Mouse (Mus musculus) heart, embryonic 11.5 days (tissue): ENCODE measurements around the gene Hs6st1. TPM values are rescaled to one million over a fixed set of nuclear protein-coding genes. Genes with fewer than 3 reads are reported as not detected.
"Not testable (repeated sequence)": the region's sequence is repeated elsewhere in the genome, so short reads cannot be mapped to it uniquely, and the experiment has no call there.

Source experiments
- ATAC-seq: fragments of 200-750 bp; cut with Nextera tagmentation; replicated peaks from 2 replicates; pipeline ENCODE4 v1.8.0; 2017; ENCODE audit warnings: moderate library complexity; ENCODE audit not compliant: insufficient number of reproducible peaks, low FRiP score, low TSS enrichment
- H3K27ac ChIP-seq: fragments of 300-500 bp; sonication (generic); 2 replicates; pipeline ENCODE4 v1.5.1; 2014; ENCODE audit warnings: mild to moderate bottlenecking, low read depth, low read length
- H3K27me3 ChIP-seq: fragments of 300-500 bp; sonication (generic); 2 replicates; pipeline ENCODE4 v1.6.1; 2014; ENCODE audit warnings: mild to moderate bottlenecking, low read length, mixed read lengths; ENCODE audit not compliant: control insufficient read depth, insufficient read depth
- H3K36me3 ChIP-seq: fragments of 300-500 bp; sonication (generic); 2 replicates; pipeline ENCODE4 v1.6.1; 2014; ENCODE audit warnings: mild to moderate bottlenecking, low read length, moderate library complexity, mixed read lengths; ENCODE audit not compliant: control insufficient read depth, insufficient read depth
- H3K4me1 ChIP-seq: fragments of 300-500 bp; sonication (generic); 2 replicates; pipeline ENCODE4 v1.6.1; 2014; ENCODE audit warnings: low read length; ENCODE audit not compliant: control insufficient read depth, insufficient read depth
- H3K4me2 ChIP-seq: fragments of 300-500 bp; sonication (generic); 2 replicates; pipeline ENCODE4 v1.6.1; 2014; ENCODE audit warnings: mild to moderate bottlenecking, moderate library complexity
- H3K4me3 ChIP-seq: fragments of 300-500 bp; sonication (generic); 2 replicates; pipeline ENCODE4 v1.5.1; 2014; ENCODE audit warnings: low read depth, low read length
- H3K9ac ChIP-seq: fragments of 300-500 bp; sonication (generic); 2 replicates; pipeline ENCODE4 v1.6.1; 2014; ENCODE audit warnings: mild to moderate bottlenecking, low read depth, low read length, moderate library complexity
- H3K9me3 ChIP-seq: fragments of 300-500 bp; sonication (generic); replicated peaks from 2 replicates; pipeline ENCODE4 v1.6.1; 2016; ENCODE audit warnings: low read length; ENCODE audit not compliant: control insufficient read depth
- WGBS: fragments of 180-500 bp; shearing (Covaris S2); extraction: QIAGEN DNeasy Blood & Tissue Kit; methylation state at CpG from one replicate; pipeline ENCODE4 v1.1.7; 2014; ENCODE audit not compliant: insufficient replicate concordance; 5-methylcytosine and 5-hydroxymethylcytosine counted together
- polyA plus RNA-seq: library from polyadenylated mRNA; unstranded; fragments of >200 nt; fragmentation: Nextera tagmentation; extraction: Ambion mirVana; gene quantifications from 2 replicates; pipeline ENCODE4 v1.2.1, GENCODE M21; 2014

Hs6st1 gene
- polyA plus RNA-seq: 10.2 and 12.6 TPM in 2 replicates

DNA sequence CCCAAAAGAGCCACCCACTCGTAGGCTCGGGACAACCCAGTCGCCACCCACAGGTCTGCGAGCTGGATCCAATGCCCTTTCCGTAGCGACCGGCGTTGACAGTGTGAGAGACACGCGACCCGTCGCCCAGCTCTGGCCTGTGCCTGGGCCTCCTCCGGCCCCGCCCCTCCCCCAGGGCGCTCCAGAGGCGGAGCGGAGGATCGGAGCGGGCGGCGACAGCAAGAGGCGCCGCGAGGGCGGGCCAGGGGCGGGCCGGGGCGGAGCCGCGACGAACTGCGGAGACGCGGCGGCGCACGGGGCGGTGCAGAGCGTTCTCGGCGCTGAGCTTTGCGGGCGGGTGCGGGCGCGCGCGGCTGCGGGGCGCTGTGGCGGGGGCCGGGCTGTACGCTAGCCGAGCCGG is at the start of gene Hs6st1:
Hs6st1 (plus strand) TSS at position 325 of the 400 bp plus-strand sequence.
- peak within 1 kb of the TSS; percentile 93 for H3K4me2 ChIP-seq
- H3K36me3 ChIP-seq: no peaks in the 10 kb centered on the region
- peak; percentile 91 for ATAC-seq
- H3K4me1 ChIP-seq: peaks cover 46% of the 10 kb centered on the region
- peak within 1 kb of the TSS; percentile 82 for H3K4me3 ChIP-seq
- peak within 1 kb of the TSS; percentile 85 for H3K9ac ChIP-seq
- no peaks in the 10 kb centered on the region for H3K9me3 ChIP-seq
- under 1% methylated on average over 27 of the region's 55 CpGs for WGBS
- no peaks in the 10 kb centered on the region for H3K27me3 ChIP-seq
- H3K27ac ChIP-seq: peak within 1 kb of the TSS; percentile 68

DNA sequence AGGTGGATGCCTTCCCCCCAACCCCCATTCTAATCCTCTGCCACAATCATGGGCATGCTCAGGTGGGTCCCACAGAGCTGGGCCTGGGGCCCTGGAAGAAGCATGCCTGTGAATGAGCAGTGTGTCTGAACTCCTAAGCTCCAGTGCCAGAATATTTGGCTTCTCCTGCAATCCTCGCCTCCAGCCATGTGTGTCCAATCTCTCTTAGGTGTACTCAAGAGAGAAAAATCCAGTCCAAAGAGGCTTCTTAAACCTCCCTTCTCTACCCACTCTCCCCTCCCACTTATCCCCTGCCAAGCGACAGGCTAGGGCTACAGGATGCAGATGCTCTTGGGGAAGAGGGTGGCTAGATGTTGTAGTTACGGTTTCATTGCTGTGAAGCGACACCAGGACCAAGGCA is 49.6 kb upstream of the Hs6st1 start:
- H3K36me3 ChIP-seq: no peaks in the 10 kb centered on the region
- 87% methylated on average over 4 of the region's 4 CpGs for WGBS
- H3K27me3 ChIP-seq: no peaks in the 10 kb centered on the region
- peaks cover 23% of the 10 kb centered on the region for H3K4me1 ChIP-seq
- no peaks in the 10 kb centered on the region; the same call in 1 of the 2 replicates for H3K9me3 ChIP-seq
- no peak overlapping the region for H3K9ac ChIP-seq
- ATAC-seq: no peak
- H3K27ac ChIP-seq: no peak overlapping the region
- H3K4me3 ChIP-seq: no peak overlapping the region
- H3K4me2 ChIP-seq: no peak overlapping the region

DNA sequence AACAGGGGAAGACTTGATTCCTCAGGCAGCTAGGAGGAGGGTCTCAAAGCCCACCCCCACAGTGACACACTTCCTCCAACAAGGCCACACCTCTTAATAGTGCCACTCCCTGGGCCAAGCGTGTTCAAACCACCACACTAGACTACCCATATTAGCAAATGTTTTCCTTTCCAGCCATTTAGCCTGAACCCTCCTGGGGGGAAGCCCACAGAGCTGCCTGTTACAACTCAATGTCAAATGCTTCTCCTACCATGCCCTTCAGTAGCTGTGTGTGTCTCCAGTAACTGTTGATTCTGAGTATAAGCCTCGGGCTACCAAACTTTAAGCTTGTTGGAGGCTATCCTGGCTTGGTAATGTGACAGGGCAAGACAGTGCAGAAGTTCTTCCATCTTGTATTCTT is 49.0 kb upstream of the Hs6st1 start:
- ATAC-seq: no peak
- Histone ChIP-seq H3K9me3 (no peaks in the 10 kb centered on the region; the same call in 1 of the 2 replicates), H3K27ac (no peak overlapping the region), H3K36me3 (no peaks in the 10 kb centered on the region), H3K4me1 (peaks cover 23% of the 10 kb centered on the region), H3K4me2 (no peak overlapping the region), H3K27me3 (no peaks in the 10 kb centered on the region), H3K9ac (no peak overlapping the region), H3K4me3 (no peak overlapping the region)
- WGBS: 81% methylated on average over 2 of the region's 2 CpGs

DNA sequence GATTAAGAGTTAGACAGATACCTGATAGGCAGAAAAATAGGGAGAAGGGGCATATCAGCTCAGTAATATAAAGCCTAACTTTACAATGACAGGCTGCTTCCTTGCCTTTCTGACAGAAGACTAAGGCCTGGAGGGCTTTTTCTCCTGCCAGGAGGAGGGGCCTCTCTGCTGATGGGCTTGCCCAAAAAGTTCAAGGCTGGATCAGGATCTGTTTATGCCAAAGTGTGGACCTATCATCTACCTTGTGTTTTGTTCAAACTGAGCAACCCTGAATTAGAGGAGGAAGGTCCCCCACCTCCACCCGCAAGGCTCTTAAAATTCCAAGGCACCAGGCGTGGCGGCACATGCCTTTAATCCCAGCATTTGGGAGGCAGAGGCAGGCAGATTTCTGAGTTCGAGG is 47.9 kb upstream of the Hs6st1 start:
- H3K9me3 ChIP-seq: no peaks in the 10 kb centered on the region; the same call in 1 of the 2 replicates
- no peaks in the 10 kb centered on the region for H3K36me3 ChIP-seq
- no peak overlapping the region for H3K27ac ChIP-seq
- no peak overlapping the region for H3K4me2 ChIP-seq
- H3K4me1 ChIP-seq: peaks cover 22% of the 10 kb centered on the region
- no peak overlapping the region for H3K4me3 ChIP-seq
- ATAC-seq: no peak
- H3K9ac ChIP-seq: no peak overlapping the region
- H3K27me3 ChIP-seq: no peaks in the 10 kb centered on the region
- whole genome bisulfite sequencing: 86% methylated on average over 4 of the region's 4 CpGs

DNA sequence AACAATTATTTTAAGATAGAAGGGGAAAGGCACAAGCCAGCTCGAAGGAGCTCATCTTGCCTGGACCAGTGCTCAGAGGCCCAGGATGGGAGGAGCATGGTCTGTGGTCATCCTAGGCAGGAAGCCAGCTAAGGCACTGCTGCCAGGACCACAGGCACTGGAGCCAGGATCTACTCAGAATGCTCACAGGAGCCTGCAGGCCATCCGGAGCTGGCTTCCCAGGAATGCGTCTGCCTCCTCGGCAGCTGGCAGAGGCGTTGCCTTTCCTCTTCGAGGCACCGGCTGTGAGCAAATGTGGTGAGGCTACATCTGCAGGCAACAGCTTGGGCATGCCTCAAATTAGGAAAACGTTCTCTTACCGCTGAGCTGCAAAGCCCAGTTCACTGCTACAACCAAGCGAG is 37.8 kb upstream of the Hs6st1 start:
- WGBS: 22% methylated on average over 10 of the region's 10 CpGs

DNA sequence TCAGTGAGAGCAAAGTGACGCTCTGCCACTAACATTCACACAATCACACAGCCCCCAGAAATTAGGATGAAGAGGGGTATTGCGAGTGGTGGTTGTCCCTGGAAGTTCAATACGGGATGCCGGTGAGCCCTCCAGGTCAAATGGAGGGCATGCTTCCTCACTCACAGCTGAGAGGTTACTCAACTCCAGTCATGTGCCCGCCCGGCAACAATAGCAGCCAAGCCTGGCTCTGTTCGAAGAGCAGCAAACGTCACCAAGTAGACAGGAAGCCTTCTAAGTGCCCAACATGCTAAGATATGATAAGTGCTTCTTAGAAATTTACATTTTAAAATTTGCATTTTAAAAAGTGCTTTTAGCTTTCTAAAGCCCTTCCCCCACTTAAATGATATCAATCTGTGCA is 29.4 kb upstream of the Hs6st1 start:
- Histone ChIP-seq H3K36me3 (no peaks in the 10 kb centered on the region), H3K9me3 (no peaks in the 10 kb centered on the region), H3K27ac (no peak overlapping the region), H3K4me3 (no peak overlapping the region), H3K4me2 (no peak overlapping the region), H3K4me1 (no peaks in the 10 kb centered on the region), H3K27me3 (no peaks in the 10 kb centered on the region), H3K9ac (no peak overlapping the region)
- no peak for ATAC-seq
- WGBS: 75% methylated on average over 8 of the region's 8 CpGs

More for the DNA sequence above, 37.8 kb upstream of the Hs6st1 start:
- ATAC-seq: no peak
- peaks cover 7% of the 10 kb centered on the region for H3K4me1 ChIP-seq
- H3K4me3 ChIP-seq: no peak overlapping the region
- no peak overlapping the region for H3K27ac ChIP-seq
- H3K9me3 ChIP-seq: no peaks in the 10 kb centered on the region
- no peaks in the 10 kb centered on the region for H3K27me3 ChIP-seq
- no peak overlapping the region for H3K9ac ChIP-seq
- H3K36me3 ChIP-seq: no peaks in the 10 kb centered on the region
- H3K4me2 ChIP-seq: 0 out of 2 replicates have a peak overlapping the region, but pooled peaks have one; percentile 14

DNA sequence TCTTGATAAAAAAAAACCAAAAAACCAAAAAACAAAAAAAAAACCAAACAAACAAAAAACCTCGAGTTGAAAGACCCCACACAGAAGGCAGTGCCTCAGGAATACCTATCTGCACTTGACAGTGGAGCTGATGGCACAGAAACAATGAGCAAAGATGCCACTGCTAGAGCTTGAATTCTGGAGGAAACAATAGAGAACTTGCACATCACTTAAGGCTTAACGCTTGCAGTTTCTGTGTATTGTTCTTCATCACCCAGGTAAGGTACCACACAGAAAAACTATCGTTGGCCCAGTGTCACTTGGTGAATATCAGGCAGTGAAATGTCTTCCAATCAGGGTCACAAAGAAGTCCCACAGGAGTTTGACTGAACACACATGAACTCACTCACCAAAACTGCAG is 26.1 kb upstream of the Hs6st1 start:
- Histone ChIP-seq H3K27me3 (no peaks in the 10 kb centered on the region), H3K9me3 (no peaks in the 10 kb centered on the region), H3K4me3 (no peak overlapping the region), H3K9ac (no peak overlapping the region), H3K4me1 (no peaks in the 10 kb centered on the region), H3K36me3 (no peaks in the 10 kb centered on the region), H3K4me2 (no peak overlapping the region), H3K27ac (no peak overlapping the region)
- ATAC-seq: no peak
- WGBS: 80% methylated on average over 3 of the region's 3 CpGs

DNA sequence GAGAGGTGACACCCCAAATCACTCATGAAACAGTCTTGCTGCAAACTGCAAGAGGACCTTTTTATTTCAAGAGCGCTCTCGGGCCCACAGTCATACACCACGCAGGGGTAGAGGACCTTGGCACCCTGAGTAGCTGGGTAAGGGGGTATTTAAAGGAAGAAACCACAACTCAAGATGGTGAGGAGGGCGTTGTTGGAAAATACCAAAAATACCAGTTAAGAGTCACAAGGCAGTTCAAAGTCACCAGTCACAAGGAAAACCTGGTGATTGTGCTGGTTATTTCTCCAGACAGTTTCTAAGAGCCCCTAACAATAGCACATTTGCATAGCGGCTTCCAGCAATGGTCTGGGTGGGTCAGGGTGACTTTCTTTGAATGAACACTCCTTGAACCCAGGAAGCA is 24.4 kb upstream of the Hs6st1 start:
- H3K36me3 ChIP-seq, H3K27me3 ChIP-seq, H3K4me2 ChIP-seq, H3K9ac ChIP-seq, H3K4me1 ChIP-seq, ATAC-seq, H3K4me3 ChIP-seq, H3K27ac ChIP-seq, H3K9me3 ChIP-seq: not testable (repeated sequence)
- 86% methylated on average over 5 of the region's 5 CpGs for WGBS

DNA sequence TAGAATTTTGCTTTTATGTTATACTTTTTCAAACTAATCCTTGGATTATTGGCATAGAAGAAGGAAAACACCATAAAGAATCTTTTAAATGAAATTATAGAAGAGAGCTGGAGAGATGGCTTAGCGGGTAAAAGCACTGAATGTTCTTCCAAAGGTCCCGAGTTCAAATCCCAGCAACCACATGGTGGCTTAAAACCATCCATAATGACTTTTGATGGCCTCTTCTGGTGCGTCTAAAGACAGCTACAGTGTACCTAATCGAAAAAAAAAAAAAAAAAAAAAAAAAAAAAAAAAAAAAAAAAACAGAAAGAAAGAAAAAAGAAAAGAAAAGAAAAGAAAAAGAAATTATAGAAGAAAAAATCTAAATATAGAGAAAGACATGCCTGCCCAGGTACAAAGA is 23.9 kb upstream of the Hs6st1 start:
- Histone ChIP-seq H3K27ac (no peak overlapping the region), H3K9ac (no peak overlapping the region), H3K27me3 (no peaks in the 10 kb centered on the region), H3K9me3 (no peaks in the 10 kb centered on the region), H3K4me1 (no peaks in the 10 kb centered on the region), H3K4me2 (no peak overlapping the region), H3K36me3 (no peaks in the 10 kb centered on the region), H3K4me3 (no peak overlapping the region)
- no peak for ATAC-seq
- WGBS: 81% methylated on average over 4 of the region's 4 CpGs
